Mouse (Mus musculus): ENCODE results near the gene Inpp4a. TPM values are rescaled to one million over a fixed set of nuclear protein-coding genes. Genes with fewer than 3 reads are reported as not detected.

Inpp4a gene
- polyA plus RNA-seq (2021), result 10.5 TPM

- ATAC-seq, result peak; percentile 91
- CTCF ChIA-PET, result no interaction called here
- peak; percentile 65 for DNase-seq (ENCODE audit: low read depth, low spot score)
- in situ Hi-C loops (cut with MboI; ENCODE audit: low pct_unique_long_range_greater_than_20kb), result no loop called here
- POLR2A ChIA-PET, result no interaction called here
- H3K27me3 ChIP-seq, result peaks cover 12% of the 10 kb centered on the region
- no peak for TF ChIP-seq CTCF (IDR thresholded peaks at IDR 0.05)
These were observed at the start of gene Inpp4a for GRCm38 (mm10) chr1:37299540-37300491. TSS of gene Inpp4a (plus strand) at chr1:37299865.

- ChIA-PET POLR2A (no interaction called here), CTCF (interaction anchor here (0.8 to 1.5 kb wide), 6 partner anchors 14 to 464 kb away, joined by 3 to 5 read pairs (median 3); no protein-coding TSS in a partner anchor)
- DNase-seq (ENCODE audit: low read depth, low spot score) (peak; percentile 22), ATAC-seq (no peak)
- TF ChIP-seq CTCF (IDR thresholded peaks at IDR 0.05), result peak; percentile 87
- no peaks in the 10 kb centered on the region for H3K27me3 ChIP-seq
- in situ Hi-C loops (cut with MboI; ENCODE audit: low pct_unique_long_range_greater_than_20kb), result loop anchor here (5.0 kb wide), 1 partner anchor 468 kb away; no protein-coding TSS in a partner anchor
These were observed 48.9 kb upstream of the Inpp4a start for GRCm38 (mm10) chr1:37250643-37251310.

- ATAC-seq (no peak), DNase-seq (ENCODE audit: low read depth, low spot score) (no peak)
- in situ Hi-C loops (cut with MboI; ENCODE audit: low pct_unique_long_range_greater_than_20kb), result no loop called here
- peaks cover 16% of the 10 kb centered on the region for H3K27me3 ChIP-seq
- TF ChIP-seq CTCF (IDR thresholded peaks at IDR 0.05), result no peak
- ChIA-PET POLR2A (no interaction called here), CTCF (no interaction called here)
These were observed 41.2 kb upstream of the Inpp4a start for GRCm38 (mm10) chr1:37258443-37258842.

GRCm38 (mm10) chr1:37272464-37272863 is 27.2 kb upstream of the Inpp4a start:
- CTCF ChIA-PET, result interaction anchor here (0.7 to 1.9 kb wide), 10 partner anchors 8 to 364 kb away, joined by 3 to 6 read pairs (median 4); no protein-coding TSS in a partner anchor
- no peak for ATAC-seq
- in situ Hi-C loops (cut with MboI; ENCODE audit: low pct_unique_long_range_greater_than_20kb), result loop anchor here (5.0 kb wide), 2 partner anchors 130 to 360 kb away; no protein-coding TSS in a partner anchor

GRCm38 (mm10) chr1:37286556-37286955 is 13.1 kb upstream of the Inpp4a start:
- ChIA-PET CTCF (no interaction called here), POLR2A (no interaction called here)
- no peak for ATAC-seq
- no peak for DNase-seq (ENCODE audit: low read depth, low spot score)
- H3K27me3 ChIP-seq, result no peaks in the 10 kb centered on the region
- in situ Hi-C loops (cut with MboI; ENCODE audit: low pct_unique_long_range_greater_than_20kb), result no loop called here
- TF ChIP-seq CTCF (IDR thresholded peaks at IDR 0.05), result no peak

More at GRCm38 (mm10) chr1:37272464-37272863, 27.2 kb upstream of the Inpp4a start:
- POLR2A ChIA-PET, result no interaction called here
- peak; percentile 80 for TF ChIP-seq CTCF (IDR thresholded peaks at IDR 0.05)
- peaks cover 29% of the 10 kb centered on the region for H3K27me3 ChIP-seq
- DNase-seq (ENCODE audit: low read depth, low spot score), result no peak

- ATAC-seq (no peak), DNase-seq (ENCODE audit: low read depth, low spot score) (no peak)
- TF ChIP-seq CTCF (IDR thresholded peaks at IDR 0.05), result no peak
- in situ Hi-C loops (cut with MboI; ENCODE audit: low pct_unique_long_range_greater_than_20kb), result no loop called here
- ChIA-PET POLR2A (no interaction called here), CTCF (no interaction called here)
- peaks cover 4% of the 10 kb centered on the region for H3K27me3 ChIP-seq
These were observed 11.9 kb upstream of the Inpp4a start for GRCm38 (mm10) chr1:37287748-37288147.

- in situ Hi-C loops (cut with MboI; ENCODE audit: low pct_unique_long_range_greater_than_20kb), result no loop called here
- no peak for TF ChIP-seq CTCF (IDR thresholded peaks at IDR 0.05)
- peaks cover 4% of the 10 kb centered on the region for H3K27me3 ChIP-seq
- no peak for DNase-seq (ENCODE audit: low read depth, low spot score)
- no peak for ATAC-seq
- CTCF ChIA-PET, result no interaction called here
- POLR2A ChIA-PET, result no interaction called here
These were observed 11.3 kb upstream of the Inpp4a start for GRCm38 (mm10) chr1:37288181-37288935.

- no peak for TF ChIP-seq CTCF (IDR thresholded peaks at IDR 0.05)
- CTCF ChIA-PET, result no interaction called here
- DNase-seq (ENCODE audit: low read depth, low spot score) (no peak), ATAC-seq (no peak)
- POLR2A ChIA-PET, result no interaction called here
- in situ Hi-C loops (cut with MboI; ENCODE audit: low pct_unique_long_range_greater_than_20kb), result no loop called here
- H3K27me3 ChIP-seq, result peaks cover 4% of the 10 kb centered on the region
These were observed 10.7 kb upstream of the Inpp4a start for GRCm38 (mm10) chr1:37288941-37289340.

- CTCF ChIA-PET, result interaction anchor here (1.2 kb wide), 1 partner anchor 8 kb away, joined by 3 read pairs; no protein-coding TSS in a partner anchor
- DNase-seq (ENCODE audit: low read depth, low spot score) (no peak), ATAC-seq (no peak)
- in situ Hi-C loops (cut with MboI; ENCODE audit: low pct_unique_long_range_greater_than_20kb), result no loop called here
- no peak for TF ChIP-seq CTCF (IDR thresholded peaks at IDR 0.05)
- H3K27me3 ChIP-seq, result peaks cover 17% of the 10 kb centered on the region
- POLR2A ChIA-PET, result no interaction called here
These were observed 3.3 kb upstream of the Inpp4a start for GRCm38 (mm10) chr1:37296414-37296813.

GRCm38 (mm10) chr1:37298904-37299303 is 761 bp upstream of the Inpp4a start:
- peaks cover 12% of the 10 kb centered on the region for H3K27me3 ChIP-seq
- ChIA-PET POLR2A (no interaction called here), CTCF (no interaction called here)
- ATAC-seq, result no peak
- in situ Hi-C loops (cut with MboI; ENCODE audit: low pct_unique_long_range_greater_than_20kb), result no loop called here
- no peak for DNase-seq (ENCODE audit: low read depth, low spot score)
- TF ChIP-seq CTCF (IDR thresholded peaks at IDR 0.05), result no peak

Data from Patski (cell line).